Mouse (Mus musculus): ENCODE measurements around the gene Hes3. TPM values are rescaled to one million over a fixed set of nuclear protein-coding genes. Genes with fewer than 3 reads are reported as not detected.

Hes3 gene
- polyA plus RNA-seq, 1 experiment from 2014 or later, result 1.2 TPM

DNA sequence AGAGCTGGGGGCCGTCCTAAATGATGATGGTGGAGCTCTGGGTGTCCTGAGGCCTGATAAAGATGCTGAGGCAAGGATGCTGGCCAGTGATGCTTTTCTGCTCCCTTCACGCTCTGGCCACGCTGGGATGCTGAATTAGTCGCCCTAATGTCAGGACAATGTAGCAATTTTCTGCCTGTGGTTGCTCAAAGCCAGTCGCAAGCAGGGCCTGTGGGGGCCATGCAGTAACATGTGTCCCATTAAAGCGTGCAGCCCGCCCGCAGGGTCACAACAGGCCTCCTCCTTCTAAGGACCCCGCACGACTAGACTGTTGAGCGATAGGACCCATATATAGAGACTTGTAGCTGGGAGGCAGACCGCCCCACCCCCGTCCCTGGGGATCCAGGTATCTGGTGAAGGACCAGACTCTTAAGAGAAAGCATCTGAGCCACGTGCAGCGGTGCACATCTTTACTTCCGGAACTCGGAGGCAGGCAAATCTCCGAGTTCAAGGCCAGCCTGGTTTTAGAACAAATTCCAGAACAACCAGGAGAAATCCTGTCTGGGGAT is 3.0 kb downstream of the Hes3 start:
- WGBS, result 28% methylated on average over 18 of the region's 18 CpGs
- no peak overlapping the region for H3K27ac ChIP-seq
- no peak; the same call in 1 of the 2 replicates for ATAC-seq (ENCODE audit: low FRiP score)
- peaks cover 96% of the 10 kb centered on the region for H3K27me3 ChIP-seq
- no peak overlapping the region for H3K4me2 ChIP-seq (replicated peaks)
- no peaks in the 10 kb centered on the region for H3K9me3 ChIP-seq (replicated peaks)
- H3K36me3 ChIP-seq, result no peaks in the 10 kb centered on the region
- no peak overlapping the region for H3K4me3 ChIP-seq
- no peak overlapping the region for H3K9ac ChIP-seq
- peaks cover 65% of the 10 kb centered on the region for H3K4me1 ChIP-seq

DNA sequence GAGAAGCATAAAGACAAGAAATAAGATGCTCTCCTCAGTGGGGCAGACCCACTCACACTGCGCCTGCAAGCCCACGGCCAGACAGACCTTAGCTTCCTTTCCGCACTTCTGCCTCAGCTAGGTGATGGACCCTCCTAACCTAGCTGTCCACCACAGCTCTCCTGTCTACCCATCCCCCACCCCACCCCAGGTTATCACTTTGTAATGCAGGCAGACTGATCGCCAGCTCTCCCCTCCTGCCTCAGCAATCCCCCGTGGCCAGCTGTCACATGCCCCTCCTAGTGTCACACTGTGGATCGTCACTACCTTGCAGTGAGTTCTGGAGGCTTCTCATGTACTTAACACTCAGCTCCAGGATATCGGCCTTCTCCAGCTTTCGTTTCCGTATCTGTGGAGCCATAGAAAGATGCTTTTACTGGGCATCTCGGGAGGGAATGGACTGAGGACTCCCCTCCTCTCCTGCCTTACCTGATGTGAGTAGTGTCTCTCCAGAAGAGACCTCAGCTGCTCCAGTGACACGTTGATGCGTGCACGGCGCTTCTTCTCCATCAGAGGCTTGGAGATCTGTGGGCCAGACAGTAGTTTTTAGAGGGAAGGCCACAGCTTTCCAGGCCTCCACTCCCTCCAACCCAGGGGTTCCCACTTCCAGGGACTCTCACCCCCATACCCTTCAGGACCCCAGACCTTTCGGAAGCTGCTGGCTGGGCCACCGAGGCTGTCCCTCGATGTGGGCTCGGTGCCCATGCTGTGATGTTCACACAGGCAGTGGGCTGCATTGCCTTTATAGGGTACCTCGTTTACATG is 3.9 kb downstream of the Hes3 start:
- Histone ChIP-seq H3K4me2 (replicated peaks) (peak overlapping the region; percentile 52), H3K9ac (no peak overlapping the region), H3K4me3 (peak overlapping the region; percentile 23; the same call in 1 of the 2 replicates), H3K4me1 (peaks cover 65% of the 10 kb centered on the region), H3K27ac (no peak overlapping the region), H3K9me3 (replicated peaks) (no peaks in the 10 kb centered on the region), H3K36me3 (no peaks in the 10 kb centered on the region), H3K27me3 (peaks cover 96% of the 10 kb centered on the region)
- no peak for ATAC-seq (ENCODE audit: low FRiP score)
- 10% methylated on average over 19 of the region's 19 CpGs for WGBS

DNA sequence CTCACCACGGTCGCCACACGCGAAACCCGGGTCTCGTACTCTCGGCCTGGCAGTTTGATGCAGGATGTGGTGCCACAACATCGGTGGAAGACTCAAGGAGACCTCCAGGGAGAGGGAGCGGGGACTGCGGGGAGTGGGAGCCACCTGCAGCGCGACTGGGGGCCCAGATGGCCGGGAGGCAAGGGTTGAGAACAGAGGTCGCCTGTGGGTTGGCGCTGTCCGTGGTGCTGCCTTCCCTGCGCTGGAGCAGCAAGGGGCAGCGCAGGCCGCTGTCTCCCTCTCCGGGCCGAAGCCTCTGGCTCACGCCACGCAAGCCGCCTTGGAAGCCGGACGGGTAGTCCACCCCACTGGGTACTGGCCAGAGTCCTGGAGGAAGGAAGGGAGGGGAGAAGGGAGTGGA is 4.6 kb downstream of the Hes3 start:
- H3K9me3 ChIP-seq (replicated peaks), result no peaks in the 10 kb centered on the region
- H3K4me1 ChIP-seq, result peaks cover 59% of the 10 kb centered on the region
- H3K4me3 ChIP-seq, result peak overlapping the region; percentile 23; the same call in 1 of the 2 replicates
- WGBS, result 2% methylated on average over 26 of the region's 26 CpGs
- H3K27ac ChIP-seq, result no peak overlapping the region
- H3K27me3 ChIP-seq, result peaks cover 96% of the 10 kb centered on the region
- H3K36me3 ChIP-seq, result no peaks in the 10 kb centered on the region
- ATAC-seq (ENCODE audit: low FRiP score), result no peak
- H3K9ac ChIP-seq, result 0 out of 2 replicates have a peak overlapping the region, but pooled peaks have one; percentile 2
- peak overlapping the region; percentile 52 for H3K4me2 ChIP-seq (replicated peaks)

DNA sequence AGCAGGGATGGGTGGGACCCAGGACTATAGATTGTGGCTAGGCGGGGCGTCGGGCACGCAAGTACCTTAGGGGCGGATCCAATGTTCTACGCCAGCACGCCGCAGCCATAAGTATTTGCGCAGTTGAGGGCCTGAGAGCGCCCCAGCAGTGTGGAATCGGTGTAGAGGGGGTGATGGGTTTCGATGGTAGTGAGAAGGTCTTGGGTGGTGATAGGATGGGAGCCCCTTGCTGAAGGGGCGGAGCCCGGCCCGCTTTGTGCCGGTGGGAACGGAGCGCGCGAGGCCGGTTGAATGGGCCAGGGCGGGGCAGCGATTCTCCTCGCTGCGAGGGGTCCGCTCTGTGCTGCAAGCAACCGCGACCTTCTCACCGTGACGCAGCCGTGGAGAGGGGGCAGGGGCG is 5.3 kb downstream of the Hes3 start:
- peak; percentile 15 for ATAC-seq (ENCODE audit: low FRiP score)
- Histone ChIP-seq H3K4me2 (replicated peaks) (peak overlapping the region; percentile 52), H3K4me1 (peaks cover 54% of the 10 kb centered on the region), H3K9ac (no peak overlapping the region; the same call in 1 of the 2 replicates), H3K27me3 (peaks cover 96% of the 10 kb centered on the region), H3K36me3 (no peaks in the 10 kb centered on the region), H3K27ac (no peak overlapping the region), H3K9me3 (replicated peaks) (no peaks in the 10 kb centered on the region), H3K4me3 (peak overlapping the region; percentile 23)
- WGBS, result 2% methylated on average over 32 of the region's 32 CpGs

DNA sequence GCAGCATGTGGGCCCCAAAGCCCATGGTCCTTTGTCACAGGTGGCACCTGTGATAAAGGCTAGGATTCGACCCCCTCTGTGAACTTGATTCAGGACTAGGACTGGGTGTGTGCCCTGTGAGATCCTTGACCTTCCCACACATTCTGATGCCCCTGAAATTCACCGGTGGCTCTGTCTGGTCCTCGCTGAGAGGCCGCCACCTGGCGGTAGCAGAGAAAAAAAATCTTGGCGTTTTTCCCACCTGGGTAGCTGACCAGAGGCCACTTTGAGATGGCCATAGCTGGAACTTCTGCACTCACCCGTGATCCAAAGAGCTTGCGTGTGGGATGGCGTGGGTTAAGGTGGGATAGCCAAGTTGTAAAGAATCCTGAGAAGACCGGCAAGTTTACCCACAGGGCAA is 6.0 kb downstream of the Hes3 start:
- H3K27me3 ChIP-seq, result peaks cover 96% of the 10 kb centered on the region
- H3K9me3 ChIP-seq (replicated peaks), result no peaks in the 10 kb centered on the region
- no peak overlapping the region for H3K4me2 ChIP-seq (replicated peaks)
- 4% methylated on average over 10 of the region's 10 CpGs for WGBS
- H3K4me3 ChIP-seq, result no peak overlapping the region
- no peaks in the 10 kb centered on the region for H3K36me3 ChIP-seq
- H3K9ac ChIP-seq, result no peak overlapping the region
- H3K27ac ChIP-seq, result no peak overlapping the region
- peaks cover 47% of the 10 kb centered on the region for H3K4me1 ChIP-seq
- no peak for ATAC-seq (ENCODE audit: low FRiP score)

DNA sequence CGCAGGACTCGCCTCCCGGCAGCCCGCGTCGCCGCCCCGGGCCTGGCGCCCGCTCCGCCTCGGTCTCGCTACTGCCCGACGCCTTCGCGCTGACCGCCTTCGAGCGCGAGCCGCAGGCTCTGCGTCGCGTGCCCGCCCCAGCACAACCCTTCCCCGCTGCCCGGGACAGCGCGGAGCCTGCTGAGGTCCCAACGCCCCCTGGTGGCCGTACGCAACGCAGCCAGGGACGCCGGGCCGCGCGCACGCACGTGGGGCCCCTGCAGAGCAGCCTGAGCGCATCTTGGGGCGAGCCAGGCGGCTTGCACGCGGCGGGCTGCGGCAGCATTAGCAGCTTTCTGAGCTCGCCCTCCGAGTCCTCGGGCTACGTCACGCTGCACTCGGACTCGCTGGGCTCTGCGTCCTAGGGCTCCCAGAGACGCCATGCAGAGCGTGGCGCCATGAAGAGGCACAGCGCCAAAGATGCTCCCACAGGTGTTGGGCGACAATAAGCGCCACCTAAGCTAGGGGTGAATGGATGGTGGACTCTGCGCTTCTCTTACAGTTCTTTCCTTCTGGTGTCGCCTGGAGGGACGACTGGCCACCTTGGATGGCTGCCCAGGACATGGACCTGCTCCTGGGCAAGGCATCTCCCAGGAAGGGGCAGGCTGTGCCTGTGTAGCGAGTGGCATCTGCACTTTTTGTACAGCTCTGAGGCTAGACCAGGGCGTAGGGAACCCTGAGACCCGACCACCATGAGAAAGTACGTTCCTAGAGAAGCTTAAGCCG is 8.1 kb downstream of the Hes3 start:
- peak; percentile 63 for ATAC-seq (ENCODE audit: low FRiP score)
- Histone ChIP-seq H3K27me3 (peaks cover 99% of the 10 kb centered on the region), H3K9me3 (replicated peaks) (no peaks in the 10 kb centered on the region), H3K4me3 (peak overlapping the region; percentile 35), H3K27ac (no peak overlapping the region), H3K4me1 (peaks cover 36% of the 10 kb centered on the region), H3K9ac (peak overlapping the region; percentile 32; the same call in 1 of the 2 replicates), H3K36me3 (no peaks in the 10 kb centered on the region; the same call in 1 of the 2 replicates), H3K4me2 (replicated peaks) (peak overlapping the region; percentile 54)
- WGBS, result 5% methylated on average over 70 of the region's 70 CpGs

DNA sequence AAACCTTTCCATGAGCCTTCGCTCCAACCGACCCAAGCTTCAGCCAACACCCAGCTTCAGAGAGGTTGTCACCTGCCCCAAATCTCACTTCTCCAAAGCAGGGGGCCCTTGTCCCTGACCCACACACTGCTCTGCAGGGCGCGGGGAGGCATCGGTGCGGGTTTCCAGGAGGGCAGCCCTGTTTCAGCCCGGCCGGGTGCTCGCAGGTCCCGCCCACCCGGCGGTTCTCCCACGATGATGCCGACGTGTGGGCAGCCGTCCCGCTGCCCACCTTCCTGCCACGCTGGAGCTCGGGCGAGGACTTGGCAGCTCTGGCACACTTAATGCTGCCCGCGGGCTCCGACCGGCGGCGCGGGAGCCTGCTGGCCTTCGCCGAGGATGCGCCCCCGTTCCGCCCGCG is 8.7 kb downstream of the Hes3 start:
- H3K36me3 ChIP-seq, result no peaks in the 10 kb centered on the region; the same call in 1 of the 2 replicates
- H3K9ac ChIP-seq, result peak overlapping the region; percentile 32; the same call in 1 of the 2 replicates
- H3K27me3 ChIP-seq, result peaks cover 93% of the 10 kb centered on the region
- peak; percentile 2; the same call in 1 of the 2 replicates for ATAC-seq (ENCODE audit: low FRiP score)
- 21% methylated on average over 34 of the region's 34 CpGs for WGBS
- peaks cover 29% of the 10 kb centered on the region for H3K4me1 ChIP-seq
- H3K9me3 ChIP-seq (replicated peaks), result no peaks in the 10 kb centered on the region
- peak overlapping the region; percentile 54 for H3K4me2 ChIP-seq (replicated peaks)
- H3K4me3 ChIP-seq, result peak overlapping the region; percentile 35
- H3K27ac ChIP-seq, result no peak overlapping the region

DNA sequence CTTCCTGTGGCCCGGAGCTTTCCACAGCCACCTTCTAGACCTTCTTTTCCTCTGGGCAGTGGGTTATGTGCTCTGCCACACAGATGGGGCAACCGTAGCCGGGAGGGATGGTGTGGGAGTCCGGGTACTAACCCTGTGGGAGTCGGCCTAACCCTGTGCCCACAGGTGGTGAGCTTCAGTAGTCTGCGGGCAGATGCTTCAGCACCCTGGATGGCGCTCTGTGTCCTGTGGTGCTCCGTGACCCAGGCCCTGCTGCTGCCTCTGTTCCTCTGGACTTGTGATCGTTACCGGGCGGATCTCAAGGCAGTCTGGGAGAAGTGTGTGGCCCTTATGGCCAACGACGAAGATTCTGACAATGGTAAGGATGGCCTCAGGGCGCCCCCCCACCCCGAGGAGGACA is 9.9 kb downstream of the Hes3 start:
- 57% methylated on average over 15 of the region's 15 CpGs for WGBS
- H3K36me3 ChIP-seq, result no peaks in the 10 kb centered on the region; the same call in 1 of the 2 replicates
- H3K9me3 ChIP-seq (replicated peaks), result no peaks in the 10 kb centered on the region
- H3K27ac ChIP-seq, result no peak overlapping the region
- ATAC-seq (ENCODE audit: low FRiP score), result no peak
- H3K9ac ChIP-seq, result no peak overlapping the region
- H3K4me2 ChIP-seq (replicated peaks), result no peak overlapping the region
- H3K27me3 ChIP-seq, result peaks cover 93% of the 10 kb centered on the region
- H3K4me1 ChIP-seq, result peaks cover 18% of the 10 kb centered on the region
- no peak overlapping the region for H3K4me3 ChIP-seq

DNA sequence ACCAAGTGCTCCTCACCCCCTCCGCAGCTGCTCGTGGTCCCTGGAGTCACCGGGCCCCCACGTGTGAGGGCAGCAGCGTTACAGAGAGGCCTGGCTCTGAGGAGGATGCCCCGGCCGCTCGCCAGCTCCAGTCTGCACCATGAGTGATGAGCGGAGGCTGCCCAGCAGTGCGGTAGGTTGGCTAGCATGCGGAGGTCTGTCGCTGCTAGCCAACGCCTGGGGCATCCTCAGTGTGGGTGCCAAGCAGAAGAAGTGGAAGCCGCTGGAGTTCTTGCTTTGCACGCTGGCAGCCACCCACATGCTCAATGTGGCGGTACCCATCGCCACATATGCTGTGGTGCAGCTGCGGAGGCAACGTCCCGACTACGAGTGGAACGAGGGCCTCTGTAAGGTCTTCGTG is 12.5 kb downstream of the Hes3 start:
- Histone ChIP-seq H3K4me1 (peaks cover 24% of the 10 kb centered on the region), H3K27me3 (peaks cover 91% of the 10 kb centered on the region), H3K4me2 (replicated peaks) (no peak overlapping the region), H3K36me3 (no peaks in the 10 kb centered on the region; the same call in 1 of the 2 replicates), H3K4me3 (no peak overlapping the region), H3K9ac (0 out of 2 replicates have a peak overlapping the region, but pooled peaks have one; percentile 8), H3K27ac (no peak overlapping the region), H3K9me3 (replicated peaks) (no peaks in the 10 kb centered on the region)
- WGBS, result 89% methylated on average over 23 of the region's 23 CpGs
- ATAC-seq (ENCODE audit: low FRiP score), result no peak

DNA sequence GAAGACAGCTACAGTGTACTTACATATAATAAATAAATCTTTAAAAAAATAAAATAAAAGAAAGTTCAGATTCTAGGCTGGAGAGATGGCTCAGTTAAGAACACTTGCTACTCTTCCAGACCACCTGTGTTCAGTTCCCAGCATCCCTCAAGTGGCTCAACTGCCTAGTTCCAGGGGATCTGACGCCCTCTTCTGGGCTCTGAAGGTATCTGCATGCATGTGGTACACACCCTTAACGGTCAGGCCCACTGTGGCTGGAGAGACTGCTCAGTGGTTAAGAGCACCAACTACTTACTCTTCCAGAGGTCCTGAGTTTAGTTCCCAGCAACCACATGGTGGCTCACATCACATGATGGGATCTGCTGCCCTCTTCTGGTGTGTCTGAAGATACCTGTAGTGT is 13.5 kb downstream of the Hes3 start:
- Histone ChIP-seq H3K27ac (no peak overlapping the region), H3K4me2 (replicated peaks) (no peak overlapping the region), H3K9me3 (replicated peaks) (no peaks in the 10 kb centered on the region), H3K4me1 (peaks cover 27% of the 10 kb centered on the region), H3K9ac (no peak overlapping the region), H3K27me3 (peaks cover 91% of the 10 kb centered on the region), H3K36me3 (no peaks in the 10 kb centered on the region; the same call in 1 of the 2 replicates), H3K4me3 (no peak overlapping the region)
- WGBS, result 72% methylated on average over 2 of the region's 2 CpGs
- no peak for ATAC-seq (ENCODE audit: low FRiP score)

DNA sequence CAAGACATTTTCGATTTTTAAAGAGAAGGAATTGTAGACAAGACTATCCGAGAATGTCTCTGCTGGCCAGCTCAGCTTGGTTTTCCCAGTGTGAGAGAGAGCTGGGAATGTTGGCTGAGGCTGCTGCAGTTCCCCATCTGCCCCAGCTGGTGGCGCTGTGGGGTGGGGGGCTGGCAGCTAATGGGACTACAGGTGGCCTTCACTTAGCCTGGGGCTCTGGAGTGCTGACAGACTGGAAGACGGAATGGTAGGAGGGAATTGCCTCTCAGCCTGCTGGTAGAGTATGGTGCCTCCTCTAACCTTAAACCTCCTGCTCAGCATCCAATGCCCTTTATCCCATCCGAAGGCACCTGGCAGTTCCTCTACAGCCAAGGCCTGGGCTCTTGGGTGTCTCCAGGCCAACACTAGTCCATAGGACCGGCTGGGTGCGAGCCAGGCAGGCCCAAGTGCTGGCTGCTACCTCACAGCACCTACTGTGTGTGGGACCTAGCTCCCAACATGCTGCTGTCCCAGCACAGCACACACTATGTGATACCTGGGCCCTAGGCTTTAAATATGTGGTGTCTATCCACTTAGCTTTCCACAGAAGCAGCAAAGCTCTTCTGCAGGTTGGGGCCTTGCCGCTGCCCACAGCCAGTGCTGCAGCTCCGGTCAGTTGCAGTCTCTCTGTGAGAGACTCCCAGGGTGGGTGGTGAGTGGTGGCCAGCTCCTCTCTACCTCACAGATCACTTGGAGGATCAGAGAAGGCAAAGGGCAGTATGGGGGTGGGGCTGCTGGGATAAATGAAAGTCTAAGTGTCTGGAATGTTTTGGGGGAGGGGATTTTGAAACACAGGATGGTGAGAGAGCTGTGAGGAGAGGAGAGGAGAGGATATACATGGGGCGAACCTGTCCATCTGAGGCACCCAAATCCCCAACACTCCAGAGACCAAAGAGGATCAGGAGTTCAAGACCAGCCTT is 14.8 kb downstream of the Hes3 start:
- no peaks in the 10 kb centered on the region for H3K9me3 ChIP-seq (replicated peaks)
- no peak overlapping the region for H3K4me3 ChIP-seq
- ATAC-seq (ENCODE audit: low FRiP score), result no peak
- peaks cover 36% of the 10 kb centered on the region for H3K4me1 ChIP-seq
- no peak overlapping the region for H3K27ac ChIP-seq
- no peaks in the 10 kb centered on the region; the same call in 1 of the 2 replicates for H3K36me3 ChIP-seq
- no peak overlapping the region for H3K9ac ChIP-seq
- H3K4me2 ChIP-seq (replicated peaks), result no peak overlapping the region
- peaks cover 90% of the 10 kb centered on the region for H3K27me3 ChIP-seq
- 56% methylated on average over 10 of the region's 10 CpGs for WGBS
